Mouse (Mus musculus) liver, embryonic 16.5 days (tissue): ENCODE results near the gene Tgm2. TPM values are rescaled to one million over a fixed set of nuclear protein-coding genes. Genes with fewer than 3 reads are reported as not detected.

ENCODE experiments used
- ATAC-seq: fragments of 200-750 bp; cut with Nextera tagmentation; 2 replicates; pipeline ENCODE4 v1.8.0; 2017; ENCODE audit warnings: low read depth, mild to moderate bottlenecking, moderate number of reproducible peaks, moderate library complexity
- H3K27ac ChIP-seq: fragments of 300-500 bp; sonication (generic); 2 replicates; pipeline ENCODE4 v1.5.1; 2014; ENCODE audit warnings: mild to moderate bottlenecking, low read length
- H3K27me3 ChIP-seq: fragments of 300-500 bp; sonication (generic); 2 replicates; pipeline ENCODE4 v1.6.1; 2014; ENCODE audit warnings: low read depth, low read length, mixed read lengths; ENCODE audit not compliant: control insufficient read depth, insufficient read depth
- H3K36me3 ChIP-seq: fragments of 300-500 bp; sonication (generic); 2 replicates; pipeline ENCODE4 v1.6.1; 2014; ENCODE audit warnings: mild to moderate bottlenecking; ENCODE audit not compliant: control insufficient read depth, insufficient read depth
- H3K4me1 ChIP-seq: fragments of 300-500 bp; sonication (generic); 2 replicates; pipeline ENCODE4 v1.6.1; 2014; ENCODE audit warnings: low read depth, low read length, mixed read lengths; ENCODE audit not compliant: control insufficient read depth
- H3K4me2 ChIP-seq: fragments of 300-500 bp; sonication (generic); 2 replicates; pipeline ENCODE4 v1.6.1; 2014; ENCODE audit warnings: low read depth, low read length, mixed read lengths
- H3K4me3 ChIP-seq: fragments of 300-500 bp; sonication (generic); 2 replicates; pipeline ENCODE4 v1.5.1; 2014; ENCODE audit warnings: low read depth, mild to moderate bottlenecking, low read length
- H3K9ac ChIP-seq: fragments of 300-500 bp; sonication (generic); 2 replicates; pipeline ENCODE4 v1.6.1; 2014; ENCODE audit warnings: low read depth, low read length
- H3K9me3 ChIP-seq: fragments of 300-500 bp; sonication (generic); replicated peaks from 2 replicates; pipeline ENCODE4 v1.6.1; 2016; ENCODE audit warnings: low read length; ENCODE audit not compliant: control insufficient read depth
- WGBS: fragments of 180-500 bp; shearing (Covaris S2); extraction: QIAGEN DNeasy Blood & Tissue Kit; methylation state at CpG from one replicate; pipeline ENCODE4 v1.1.7; 2014; ENCODE audit not compliant: insufficient replicate concordance; 5-methylcytosine and 5-hydroxymethylcytosine counted together
- polyA plus RNA-seq: library from polyadenylated mRNA; unstranded; fragments of >200 nt; fragmentation: Nextera tagmentation; extraction: Ambion mirVana; gene quantifications from 2 replicates; pipeline ENCODE4 v1.2.1, GENCODE M21; 2015

Gene Tgm2
- polyA plus RNA-seq = 66.2 and 74.3 TPM in 2 replicates

GRCm38 (mm10) chr2:158146223-158146622 lies at the start of gene Tgm2:
TSS of gene Tgm2 (minus strand) at chr2:158146436.
- H3K4me3 ChIP-seq = peak within 1 kb of the TSS; percentile 85
- WGBS = under 1% methylated on average over 33 of the region's 33 CpGs
- peak within 1 kb of the TSS; percentile 61 for H3K4me2 ChIP-seq
- peaks cover 2% of the 10 kb centered on the region; the same call in 1 of the 2 replicates for H3K9me3 ChIP-seq
- no peaks in the 10 kb centered on the region for H3K27me3 ChIP-seq
- H3K27ac ChIP-seq = peak within 1 kb of the TSS; percentile 79
- H3K9ac ChIP-seq = peak within 1 kb of the TSS; percentile 93
- peaks cover 6% of the 10 kb centered on the region for H3K36me3 ChIP-seq
- peaks cover 42% of the 10 kb centered on the region for H3K4me1 ChIP-seq
- peak; percentile 69 for ATAC-seq

GRCm38 (mm10) chr2:158194945-158195640 lies 48.9 kb upstream of the Tgm2 start:
- Histone ChIP-seq H3K4me2 (no peak overlapping the region), H3K9ac (no peak overlapping the region), H3K27ac (no peak overlapping the region), H3K36me3 (no peaks in the 10 kb centered on the region), H3K4me1 (no peaks in the 10 kb centered on the region; the same call in 1 of the 2 replicates), H3K4me3 (no peak overlapping the region), H3K27me3 (no peaks in the 10 kb centered on the region), H3K9me3 (no peaks in the 10 kb centered on the region)
- no peak for ATAC-seq
- WGBS = 34% methylated on average over 10 of the region's 10 CpGs

GRCm38 (mm10) chr2:158193611-158194336 lies 47.5 kb upstream of the Tgm2 start:
- Histone ChIP-seq H3K4me3 (no peak overlapping the region), H3K9me3 (no peaks in the 10 kb centered on the region), H3K4me2 (no peak overlapping the region), H3K36me3 (no peaks in the 10 kb centered on the region), H3K27ac (no peak overlapping the region), H3K27me3 (no peaks in the 10 kb centered on the region), H3K4me1 (no peaks in the 10 kb centered on the region; the same call in 1 of the 2 replicates), H3K9ac (no peak overlapping the region)
- ATAC-seq = no peak
- 48% methylated on average over 10 of the region's 10 CpGs for WGBS

GRCm38 (mm10) chr2:158191098-158191497 lies 44.9 kb upstream of the Tgm2 start:
- Histone ChIP-seq H3K4me1 (no peaks in the 10 kb centered on the region; the same call in 1 of the 2 replicates), H3K36me3 (no peaks in the 10 kb centered on the region), H3K9ac (no peak overlapping the region), H3K27me3 (no peaks in the 10 kb centered on the region), H3K27ac (no peak overlapping the region), H3K4me3 (no peak overlapping the region), H3K4me2 (no peak overlapping the region), H3K9me3 (no peaks in the 10 kb centered on the region)
- ATAC-seq = no peak
- WGBS = 51% methylated on average over 7 of the region's 7 CpGs

GRCm38 (mm10) chr2:158189451-158189850 lies 43.2 kb upstream of the Tgm2 start:
- H3K4me2 ChIP-seq = no peak overlapping the region
- ATAC-seq = no peak
- no peak overlapping the region for H3K27ac ChIP-seq
- H3K27me3 ChIP-seq = no peaks in the 10 kb centered on the region
- WGBS = 41% methylated on average over 11 of the region's 11 CpGs
- H3K36me3 ChIP-seq = no peaks in the 10 kb centered on the region
- H3K9me3 ChIP-seq = no peaks in the 10 kb centered on the region
- no peak overlapping the region for H3K9ac ChIP-seq
- no peak overlapping the region for H3K4me3 ChIP-seq
- no peaks in the 10 kb centered on the region; the same call in 1 of the 2 replicates for H3K4me1 ChIP-seq

- H3K9ac ChIP-seq = no peak overlapping the region
- ATAC-seq = no peak
- no peaks in the 10 kb centered on the region for H3K27me3 ChIP-seq
- H3K4me3 ChIP-seq = no peak overlapping the region
- no peaks in the 10 kb centered on the region for H3K36me3 ChIP-seq
- H3K4me2 ChIP-seq = no peak overlapping the region
- H3K4me1 ChIP-seq = no peaks in the 10 kb centered on the region; the same call in 1 of the 2 replicates
- H3K9me3 ChIP-seq = no peaks in the 10 kb centered on the region
- H3K27ac ChIP-seq = no peak overlapping the region
- WGBS = 67% methylated on average over 11 of the region's 11 CpGs
Measured at GRCm38 (mm10) chr2:158186206-158186871, 40.1 kb upstream of the Tgm2 start.

- no peak for ATAC-seq
- no peaks in the 10 kb centered on the region for H3K9me3 ChIP-seq
- H3K9ac ChIP-seq = no peak overlapping the region
- no peak overlapping the region for H3K4me3 ChIP-seq
- H3K4me2 ChIP-seq = no peak overlapping the region
- no peak overlapping the region for H3K27ac ChIP-seq
- no peaks in the 10 kb centered on the region for H3K36me3 ChIP-seq
- WGBS = 80% methylated on average over 8 of the region's 8 CpGs
- no peaks in the 10 kb centered on the region for H3K27me3 ChIP-seq
- peaks cover 8% of the 10 kb centered on the region for H3K4me1 ChIP-seq
Measured at GRCm38 (mm10) chr2:158183266-158183665, 37.0 kb upstream of the Tgm2 start.

GRCm38 (mm10) chr2:158181932-158182331 lies 35.7 kb upstream of the Tgm2 start:
- 59% methylated on average over 6 of the region's 6 CpGs for WGBS
- Histone ChIP-seq H3K27ac (no peak overlapping the region), H3K4me1 (peaks cover 8% of the 10 kb centered on the region), H3K27me3 (no peaks in the 10 kb centered on the region), H3K4me2 (no peak overlapping the region), H3K9me3 (no peaks in the 10 kb centered on the region), H3K9ac (no peak overlapping the region), H3K4me3 (no peak overlapping the region), H3K36me3 (no peaks in the 10 kb centered on the region)
- ATAC-seq = no peak
